Mouse (Mus musculus) hindbrain, embryonic 11.5 days (tissue): ENCODE data around the gene Rrh. TPM values are rescaled to one million over a fixed set of nuclear protein-coding genes. Genes with fewer than 3 reads are reported as not detected.
A peak's percentile ranks its signal among the peaks of the same experiment; 100 is the strongest.

Experiments
- ATAC-seq: fragments of 200-750 bp; cut with Nextera tagmentation; 2 replicates; pipeline ENCODE4 v1.8.0; 2017; ENCODE audit warnings: mild to moderate bottlenecking, moderate TSS enrichment, moderate library complexity; ENCODE audit not compliant: low FRiP score
- DNase-seq: peaks from one replicate; pipeline ENCODE4 v3.0.0-alpha.2; 2015; ENCODE audit warnings: low spot score
- H3K27ac ChIP-seq: fragments of 300-500 bp; sonication (generic); 2 replicates; pipeline ENCODE4 v1.5.1; 2014; ENCODE audit warnings: mild to moderate bottlenecking, low read depth, low read length
- H3K27me3 ChIP-seq: fragments of 300-500 bp; sonication (generic); 2 replicates; pipeline ENCODE4 v1.6.1; 2014; ENCODE audit warnings: mild to moderate bottlenecking, low read length, moderate library complexity, mixed read lengths; ENCODE audit not compliant: control insufficient read depth, insufficient read depth
- H3K36me3 ChIP-seq: fragments of 300-500 bp; sonication (generic); 2 replicates; pipeline ENCODE4 v1.6.1; 2014; ENCODE audit warnings: mild to moderate bottlenecking, low read length, moderate library complexity, mixed read lengths; ENCODE audit not compliant: control insufficient read depth, insufficient read depth
- H3K4me1 ChIP-seq: fragments of 300-500 bp; sonication (generic); replicated peaks from 2 replicates; pipeline ENCODE4 v1.6.1; 2014; ENCODE audit warnings: low read length, mixed read lengths; ENCODE audit not compliant: control insufficient read depth, insufficient read depth
- H3K4me2 ChIP-seq: fragments of 300-500 bp; sonication (generic); replicated peaks from 2 replicates; pipeline ENCODE4 v1.6.1; 2014; ENCODE audit warnings: mild to moderate bottlenecking, low read depth, low read length
- H3K4me3 ChIP-seq: fragments of 300-500 bp; sonication (generic); 2 replicates; pipeline ENCODE4 v1.5.1; 2014; ENCODE audit warnings: low read depth, low read length
- H3K9ac ChIP-seq: fragments of 300-500 bp; sonication (generic); 2 replicates; pipeline ENCODE4 v1.6.1; 2014; ENCODE audit warnings: low read depth, low read length
- H3K9me3 ChIP-seq: fragments of 300-500 bp; sonication (generic); 2 replicates; pipeline ENCODE4 v1.6.1; 2016; ENCODE audit warnings: low read length; ENCODE audit not compliant: control insufficient read depth
- WGBS: fragments of 180-500 bp; shearing (Covaris S2); extraction: QIAGEN DNeasy Blood & Tissue Kit; methylation state at CpG from one replicate; pipeline ENCODE4 v1.1.7; 2014; 5-methylcytosine and 5-hydroxymethylcytosine counted together
- polyA plus RNA-seq: library from polyadenylated mRNA; unstranded; fragments of >200 nt; fragmentation: Nextera tagmentation; extraction: Ambion mirVana; gene quantifications from 2 replicates; pipeline ENCODE4 v1.2.1, GENCODE M21; 2014

The Rrh gene
- polyA plus RNA-seq, 1 experiment from 2014 or later, result not detected

DNA sequence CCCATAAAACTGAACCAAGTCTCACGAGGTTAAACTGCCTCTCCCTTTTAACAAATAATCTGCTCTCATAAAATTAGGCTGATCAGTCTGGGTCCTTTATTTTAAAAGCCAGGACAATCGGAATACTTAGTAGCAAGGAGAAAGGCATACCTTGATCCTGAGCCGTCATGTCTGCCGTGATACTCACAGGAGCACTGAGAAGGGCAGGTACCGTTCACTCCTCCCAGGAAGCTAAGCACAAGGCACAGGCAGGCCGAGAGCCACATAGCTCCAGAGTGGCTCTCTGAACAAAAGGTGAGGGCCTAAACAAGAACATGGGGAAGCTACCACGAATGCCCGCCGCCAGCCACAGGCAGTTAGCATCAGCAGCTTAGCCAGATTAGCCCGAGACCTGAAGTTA, 18.6 kb downstream of the Rrh start, which contains the start of gene Lrit3:
TSS of gene Lrit3 (minus strand) at position 266 of the 400 bp plus-strand sequence.
- Histone ChIP-seq H3K4me1 (no peaks in the 10 kb centered on the region), H3K27me3 (no peaks in the 10 kb centered on the region), H3K4me3 (no peak within 1 kb of the TSS), H3K36me3 (no peaks in the 10 kb centered on the region), H3K4me2 (no peak within 1 kb of the TSS), H3K9me3 (no peaks in the 10 kb centered on the region), H3K9ac (no peak within 1 kb of the TSS), H3K27ac (no peak within 1 kb of the TSS)
- 82% methylated on average over 10 of the region's 10 CpGs for WGBS
- DNase-seq (no peak), ATAC-seq (no peak)

- DNase-seq, result no peak
- H3K4me2 ChIP-seq, result no peak overlapping the region
- no peak for ATAC-seq
- H3K4me3 ChIP-seq, result no peak overlapping the region
- no peaks in the 10 kb centered on the region for H3K9me3 ChIP-seq
- H3K27ac ChIP-seq, result no peak overlapping the region
- 91% methylated on average over 2 of the region's 2 CpGs for WGBS
- H3K4me1 ChIP-seq, result no peaks in the 10 kb centered on the region
- H3K36me3 ChIP-seq, result no peaks in the 10 kb centered on the region
- no peaks in the 10 kb centered on the region for H3K27me3 ChIP-seq
- H3K9ac ChIP-seq, result no peak overlapping the region
Measured at GRCm38 (mm10) chr3:129799011-129799410, 23.4 kb downstream of the Rrh start.

DNA sequence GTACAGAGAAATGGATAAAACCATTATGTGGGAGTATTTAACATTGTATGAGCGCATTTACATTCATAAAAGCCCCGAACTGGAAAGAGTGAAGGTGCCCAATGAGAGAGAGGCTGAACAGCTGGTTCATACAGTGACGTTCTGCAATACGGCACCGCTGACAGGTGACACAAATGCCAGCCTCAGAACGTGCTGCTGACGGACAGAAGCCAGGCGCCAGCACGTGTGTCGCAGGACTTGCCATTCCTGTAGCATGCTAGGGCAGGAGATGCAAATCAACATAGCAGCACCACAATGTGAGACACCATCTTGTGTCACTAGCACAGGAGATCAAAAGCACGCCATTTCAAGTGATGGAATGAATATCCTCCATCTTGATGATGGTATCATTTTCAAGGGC, 23.8 kb downstream of the Rrh start:
- Histone ChIP-seq H3K9ac (no peak overlapping the region), H3K9me3 (no peaks in the 10 kb centered on the region), H3K4me2 (no peak overlapping the region), H3K4me1 (no peaks in the 10 kb centered on the region), H3K36me3 (no peaks in the 10 kb centered on the region), H3K27me3 (no peaks in the 10 kb centered on the region), H3K4me3 (no peak overlapping the region), H3K27ac (no peak overlapping the region)
- DNase-seq (no peak), ATAC-seq (no peak)
- WGBS, result 85% methylated on average over 11 of the region's 11 CpGs

- H3K4me2 ChIP-seq, result no peak overlapping the region
- ATAC-seq, result no peak
- H3K9ac ChIP-seq, result no peak overlapping the region
- 81% methylated on average over 5 of the region's 5 CpGs for WGBS
- H3K36me3 ChIP-seq, result no peaks in the 10 kb centered on the region
- H3K4me1 ChIP-seq, result no peaks in the 10 kb centered on the region
- no peaks in the 10 kb centered on the region for H3K9me3 ChIP-seq
- H3K27me3 ChIP-seq, result no peaks in the 10 kb centered on the region
- no peak for DNase-seq
- no peak overlapping the region for H3K27ac ChIP-seq
- no peak overlapping the region for H3K4me3 ChIP-seq
Measured at GRCm38 (mm10) chr3:129797341-129797740, 25.0 kb downstream of the Rrh start.

GRCm38 (mm10) chr3:129793801-129794200, 28.6 kb downstream of the Rrh start:
- 91% methylated on average over 5 of the region's 5 CpGs for WGBS
- DNase-seq, result no peak
- no peak overlapping the region for H3K4me2 ChIP-seq

DNA sequence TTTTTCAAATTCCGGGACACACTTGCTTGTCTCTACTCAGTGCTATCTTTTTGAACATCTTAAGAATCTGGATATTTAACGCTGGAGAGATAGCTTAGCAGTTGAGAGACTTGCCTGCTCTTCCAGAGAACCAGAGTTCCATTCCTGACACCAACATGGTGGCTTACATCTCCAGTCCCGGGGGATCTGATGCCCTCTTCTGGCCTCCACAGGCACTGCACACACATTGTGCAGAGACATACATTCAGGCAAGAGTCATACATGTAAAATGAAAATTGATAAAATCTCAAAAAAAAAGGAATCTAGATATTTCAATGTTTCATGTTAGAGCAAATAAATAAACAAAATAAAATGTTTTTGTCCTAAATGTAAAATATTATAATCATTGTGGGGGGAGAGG, 39.6 kb downstream of the Rrh start:
- WGBS, result 91% methylated on average over 3 of the region's 3 CpGs
- Histone ChIP-seq H3K27me3 (no peaks in the 10 kb centered on the region), H3K4me1 (no peaks in the 10 kb centered on the region), H3K27ac (no peak overlapping the region), H3K4me2 (no peak overlapping the region), H3K4me3 (no peak overlapping the region), H3K9ac (no peak overlapping the region), H3K9me3 (no peaks in the 10 kb centered on the region), H3K36me3 (no peaks in the 10 kb centered on the region)
- ATAC-seq (no peak), DNase-seq (peak; percentile 10)

More at GRCm38 (mm10) chr3:129793801-129794200, 28.6 kb downstream of the Rrh start:
- no peak overlapping the region for H3K9ac ChIP-seq
- ATAC-seq, result no peak
- no peaks in the 10 kb centered on the region for H3K9me3 ChIP-seq
- H3K4me3 ChIP-seq, result no peak overlapping the region
- H3K36me3 ChIP-seq, result no peaks in the 10 kb centered on the region
- no peak overlapping the region for H3K27ac ChIP-seq
- no peaks in the 10 kb centered on the region for H3K4me1 ChIP-seq
- H3K27me3 ChIP-seq, result no peaks in the 10 kb centered on the region

DNA sequence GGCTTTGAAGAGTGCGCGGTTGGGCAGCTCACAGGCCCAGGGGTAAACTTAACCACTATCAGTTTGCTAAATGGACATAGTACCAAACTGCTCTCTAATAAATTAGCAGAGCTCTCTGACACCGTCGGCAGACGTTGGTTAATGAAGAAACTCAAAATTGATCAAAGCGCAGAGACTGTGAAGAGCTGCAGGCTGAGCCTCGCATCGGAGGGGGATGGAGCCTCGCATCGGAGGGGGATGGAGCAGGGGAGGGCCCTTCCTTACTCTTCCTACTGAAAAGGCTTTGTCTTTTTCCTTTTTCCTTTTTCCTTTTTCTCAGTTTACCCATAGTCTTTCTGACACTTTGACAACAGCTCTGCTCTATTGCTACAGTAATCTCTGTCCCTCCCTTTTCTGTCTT, 41.0 kb downstream of the Rrh start:
- no peak for DNase-seq
- no peaks in the 10 kb centered on the region for H3K4me1 ChIP-seq
- 52% methylated on average over 10 of the region's 10 CpGs for WGBS
- no peak for ATAC-seq
- H3K9ac ChIP-seq, result no peak overlapping the region
- H3K9me3 ChIP-seq, result no peaks in the 10 kb centered on the region
- no peak overlapping the region for H3K4me3 ChIP-seq
- no peaks in the 10 kb centered on the region for H3K27me3 ChIP-seq
- H3K4me2 ChIP-seq, result no peak overlapping the region
- no peak overlapping the region for H3K27ac ChIP-seq
- no peaks in the 10 kb centered on the region for H3K36me3 ChIP-seq

GRCm38 (mm10) chr3:129771210-129771609, 51.2 kb downstream of the Rrh start:
- H3K36me3 ChIP-seq, result no peaks in the 10 kb centered on the region
- no peak overlapping the region for H3K9ac ChIP-seq
- no peak overlapping the region for H3K4me2 ChIP-seq
- no peaks in the 10 kb centered on the region for H3K27me3 ChIP-seq
- ATAC-seq (no peak), DNase-seq (no peak)
- H3K4me3 ChIP-seq, result no peak overlapping the region
- H3K4me1 ChIP-seq, result no peaks in the 10 kb centered on the region
- no peak overlapping the region for H3K27ac ChIP-seq
- 80% methylated on average over 6 of the region's 6 CpGs for WGBS
- no peaks in the 10 kb centered on the region for H3K9me3 ChIP-seq

DNA sequence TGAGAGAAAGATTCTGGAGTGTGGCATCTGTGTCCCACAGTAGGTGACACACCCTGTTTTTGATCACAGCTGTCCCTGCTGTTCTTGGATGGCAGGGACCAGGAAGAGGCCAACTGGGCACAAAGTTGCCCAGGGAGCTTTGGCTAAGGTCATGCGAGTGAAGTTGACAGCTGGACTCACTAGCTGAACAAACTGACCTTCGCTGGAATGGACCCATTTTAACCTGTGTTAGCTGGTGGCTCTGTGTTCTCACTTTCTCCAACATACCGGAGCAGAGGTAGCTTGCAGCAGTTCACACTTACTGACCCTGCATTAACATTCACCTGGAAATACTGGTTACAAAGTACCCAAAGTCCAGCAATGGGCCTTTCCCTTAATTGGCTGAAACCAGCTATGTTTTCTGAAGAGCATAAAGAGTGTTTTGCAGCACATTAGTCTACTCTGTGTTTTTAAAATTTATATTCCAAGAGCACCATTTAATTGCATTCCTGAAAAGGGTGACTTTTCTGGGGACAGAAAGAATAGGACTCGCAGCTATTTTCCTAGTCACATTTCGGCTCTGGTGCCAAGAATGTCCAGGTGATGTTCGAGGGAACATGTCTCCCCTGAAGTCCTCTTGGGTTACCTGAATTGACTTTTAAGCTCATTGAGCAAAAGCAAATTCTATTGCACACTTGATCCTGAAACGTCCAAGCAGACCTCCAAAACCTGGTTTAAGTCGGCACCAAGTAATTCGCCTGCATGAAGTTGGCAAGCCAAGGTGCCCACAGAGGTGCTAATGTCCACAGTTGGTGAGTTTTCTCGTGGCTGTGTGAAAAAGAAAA, 55.2 kb downstream of the Rrh start:
- DNase-seq (no peak), ATAC-seq (no peak)
- H3K27me3 ChIP-seq, result no peaks in the 10 kb centered on the region
- no peak overlapping the region for H3K4me3 ChIP-seq
- no peak overlapping the region for H3K9ac ChIP-seq
- no peak overlapping the region for H3K27ac ChIP-seq
- no peaks in the 10 kb centered on the region for H3K9me3 ChIP-seq
- H3K36me3 ChIP-seq, result no peaks in the 10 kb centered on the region
- no peak overlapping the region for H3K4me2 ChIP-seq
- no peaks in the 10 kb centered on the region for H3K4me1 ChIP-seq
- 87% methylated on average over 10 of the region's 10 CpGs for WGBS
